Mouse (Mus musculus) A20 (cell line): ENCODE measurements at regions not wholly inside any gene's neighbourhood (a gene's known extent, or its start where the extent isn't known, plus 50 kb on each side); places are given as distances from the start of the nearest gene placed in this dataset.

ENCODE experiments used
- DNase-seq: peaks from one replicate; pipeline ENCODE4 v3.0.0-alpha.2; 2011; ENCODE audit warnings: low read depth, low spot score

GRCm38 (mm10) chr16:78156876-78157232 lies 144.4 kb upstream of the Cxadr start:
- DNase-seq = no peak

DNA sequence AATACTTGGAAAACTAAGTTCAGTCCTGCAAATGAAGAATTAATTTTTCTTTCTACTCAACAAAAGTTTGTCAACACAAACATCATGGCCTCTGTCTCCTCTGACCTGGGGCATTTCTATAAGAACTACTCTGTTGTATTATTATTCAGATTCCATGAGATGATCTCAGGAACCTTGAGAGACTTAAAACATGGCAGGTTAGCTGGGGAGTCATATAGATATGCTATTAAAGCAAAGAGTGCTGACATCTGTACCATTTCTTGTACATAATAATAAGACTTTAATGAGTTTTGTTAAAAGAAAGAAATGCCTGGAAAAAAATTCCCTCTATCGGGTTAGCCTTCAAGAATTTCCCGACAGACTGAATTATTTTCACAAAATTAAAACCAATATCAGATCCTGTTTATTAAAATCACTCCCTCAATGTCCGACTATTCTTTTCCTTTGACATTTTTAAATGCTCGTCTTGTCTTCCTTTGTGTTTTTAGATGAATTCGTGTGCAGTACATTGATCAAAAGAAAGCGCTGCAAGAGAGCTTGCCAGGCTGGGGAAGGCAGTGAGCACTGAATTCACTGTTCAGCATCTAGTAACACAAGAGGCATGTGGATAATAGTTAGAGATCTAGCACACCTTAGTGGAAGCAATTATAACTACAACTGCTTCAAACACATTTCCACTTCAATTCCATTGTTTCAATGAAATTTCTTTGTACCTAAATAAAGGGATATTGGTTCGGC lies 145.0 kb upstream of the Cxadr start:
- no peak for DNase-seq

- DNase-seq = no peak
These were observed 147.2 kb upstream of the Cxadr start for GRCm38 (mm10) chr16:78153899-78154605.

DNA sequence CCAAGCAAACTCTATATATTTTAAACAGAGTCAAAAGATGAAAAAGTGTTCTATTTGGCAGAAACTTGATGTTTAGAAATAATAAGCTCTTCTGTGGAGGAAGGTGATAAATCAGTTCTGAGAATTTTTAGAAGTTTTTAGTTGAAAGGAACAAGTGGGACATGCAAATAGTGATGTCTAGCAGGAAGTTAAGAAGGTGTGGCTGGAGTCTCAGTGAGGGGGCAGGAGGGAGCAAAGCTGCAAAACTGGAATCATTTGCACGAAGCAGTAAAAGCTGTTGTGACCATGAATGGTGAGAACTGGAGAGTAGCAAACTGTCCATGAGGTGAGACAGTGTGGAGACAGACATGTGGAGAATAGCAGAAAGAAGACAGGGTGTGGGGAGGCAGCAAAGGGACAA lies 157.1 kb upstream of the Cxadr start:
- no peak for DNase-seq

DNA sequence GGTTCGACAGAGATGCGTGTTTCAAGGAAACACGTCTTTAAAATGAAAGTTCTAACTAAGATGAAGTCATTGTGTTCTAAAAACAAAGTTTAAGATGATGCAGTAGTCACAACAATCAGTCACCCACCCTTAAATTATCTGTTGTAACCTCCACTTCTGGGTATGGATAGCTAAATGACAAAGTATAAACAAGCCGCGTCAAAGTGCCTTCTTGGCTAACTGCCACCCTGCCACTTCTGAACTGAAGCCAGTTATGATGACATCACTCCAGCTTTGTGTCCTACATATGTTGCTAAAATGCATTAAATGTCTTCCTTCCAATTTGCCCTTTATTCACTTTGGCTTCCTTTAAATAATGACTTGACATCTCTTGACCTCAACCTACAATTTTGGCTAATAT lies 165.8 kb upstream of the Cxadr start:
- no peak for DNase-seq

DNA sequence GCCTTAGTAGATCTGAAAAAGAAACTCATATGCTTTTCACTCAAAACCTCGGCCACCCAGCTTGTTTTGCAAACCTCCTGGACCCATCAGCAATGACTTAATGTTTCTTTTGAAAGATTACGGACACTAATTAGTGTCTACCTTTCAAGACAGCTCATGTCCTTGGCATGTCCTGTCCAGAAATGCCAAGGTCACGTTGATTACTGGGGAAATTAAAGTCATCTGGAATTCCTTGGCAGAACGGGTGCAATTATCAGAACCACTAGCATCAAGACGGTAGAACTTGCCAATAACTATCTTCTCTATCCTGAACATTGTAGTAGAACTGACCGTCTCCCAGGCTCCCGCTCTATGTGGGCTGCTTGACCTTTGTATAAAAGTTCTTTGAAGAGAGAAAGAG lies 166.8 kb upstream of the Cxadr start:
- no peak for DNase-seq

GRCm38 (mm10) chr16:78121668-78122067 lies 179.6 kb upstream of the Cxadr start:
- DNase-seq = no peak

GRCm38 (mm10) chr16:78120346-78120899 lies 180.9 kb upstream of the Cxadr start:
- no peak for DNase-seq

- DNase-seq = no peak
These were observed 197.0 kb upstream of the Cxadr start for GRCm38 (mm10) chr16:78104246-78104645.

- no peak for DNase-seq
These were observed 199.6 kb upstream of the Cxadr start for GRCm38 (mm10) chr16:78101415-78102326.

DNA sequence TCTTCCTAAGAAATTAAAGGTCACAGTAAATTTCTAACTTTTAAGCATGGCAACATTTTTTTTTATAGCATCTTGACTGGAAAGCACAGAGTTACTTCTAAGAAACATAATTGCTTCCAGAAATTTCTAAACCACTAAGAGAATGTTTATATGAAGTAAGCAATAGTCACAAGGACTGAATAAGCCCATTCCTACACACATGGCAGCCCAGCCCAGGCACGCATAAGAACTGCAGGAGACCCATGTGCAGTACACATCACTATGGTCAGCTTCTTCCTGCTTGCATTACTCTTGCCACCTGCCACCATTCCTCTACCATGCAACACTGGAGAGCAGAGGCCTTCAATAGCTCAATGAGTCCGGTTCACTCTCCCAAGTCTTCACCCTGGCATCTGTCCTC lies 201.4 kb upstream of the Cxadr start:
- DNase-seq = no peak

GRCm38 (mm10) chr16:78099114-78099513 lies 202.2 kb upstream of the Cxadr start:
- DNase-seq = no peak

DNA sequence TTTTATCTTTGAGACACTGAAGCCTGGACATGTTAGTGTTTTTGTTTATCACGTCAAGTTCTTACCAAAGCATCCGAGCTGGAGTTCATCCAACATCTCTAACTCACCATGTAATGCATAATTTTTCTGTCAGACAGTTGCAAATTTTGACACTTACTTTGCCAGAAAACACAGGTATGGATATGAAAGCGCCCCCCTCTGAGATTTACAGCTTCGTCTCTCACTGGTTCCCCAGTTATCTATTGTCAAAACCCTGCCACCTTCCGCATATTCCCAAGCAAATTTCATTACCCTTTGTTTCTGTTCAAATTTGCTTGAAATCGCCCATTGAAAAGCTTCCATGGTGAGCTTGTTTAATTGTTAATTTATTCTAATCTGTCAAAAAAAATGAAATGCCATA lies 202.7 kb upstream of the Cxadr start:
- no peak for DNase-seq

- DNase-seq = no peak
These were observed 204.7 kb upstream of the Cxadr start for GRCm38 (mm10) chr16:78096571-78096970.

GRCm38 (mm10) chr16:78090155-78090554 lies 211.1 kb upstream of the Cxadr start:
- no peak for DNase-seq

DNA sequence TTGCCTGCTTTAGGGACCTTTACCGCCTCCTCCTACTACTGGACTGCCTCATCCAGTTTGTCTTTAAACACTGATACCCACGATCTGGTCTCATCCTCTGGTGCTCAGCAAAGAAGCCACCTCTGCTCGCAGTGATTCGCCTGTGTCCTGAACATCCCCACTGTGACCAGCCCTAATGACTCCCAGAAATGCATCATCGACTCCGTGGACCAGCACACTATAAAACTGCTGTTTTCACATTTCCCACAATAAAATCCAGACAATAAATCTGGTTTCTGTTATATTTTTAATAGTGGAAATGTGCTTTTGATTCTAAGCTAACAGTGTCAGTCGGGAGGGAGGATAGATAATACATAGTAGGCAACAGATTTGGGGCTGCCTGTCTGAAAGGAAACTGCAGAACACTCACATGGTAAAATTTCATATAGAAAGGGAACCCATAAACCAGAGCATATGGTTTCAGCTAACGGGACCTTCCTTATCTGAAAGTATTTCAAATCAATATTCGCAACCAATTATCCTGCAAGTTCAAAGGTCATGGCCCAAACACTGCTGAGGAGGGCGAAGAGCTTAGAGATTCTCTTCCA lies 233.7 kb upstream of the Cxadr start:
- DNase-seq = no peak

DNA sequence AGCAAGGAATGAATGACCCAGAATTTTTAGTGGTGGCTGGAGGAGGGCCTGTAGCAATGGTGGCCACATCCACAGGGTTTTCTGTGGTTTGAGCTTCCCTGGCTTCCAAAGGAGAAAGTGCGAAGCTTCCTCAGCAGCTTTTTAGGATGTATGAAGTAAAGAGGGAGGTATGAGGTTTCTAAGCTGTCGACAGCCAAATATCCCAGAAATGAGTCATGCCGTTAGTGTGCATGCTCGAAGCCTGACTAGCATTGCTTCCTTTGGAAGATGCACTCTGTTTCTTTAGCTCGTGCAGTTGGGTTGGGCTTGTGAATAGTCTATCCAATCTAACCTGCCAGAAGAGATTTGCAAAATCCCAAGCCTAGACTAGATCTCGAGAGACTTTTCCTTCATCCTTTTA lies 240.8 kb upstream of the Cxadr start:
- no peak for DNase-seq

DNA sequence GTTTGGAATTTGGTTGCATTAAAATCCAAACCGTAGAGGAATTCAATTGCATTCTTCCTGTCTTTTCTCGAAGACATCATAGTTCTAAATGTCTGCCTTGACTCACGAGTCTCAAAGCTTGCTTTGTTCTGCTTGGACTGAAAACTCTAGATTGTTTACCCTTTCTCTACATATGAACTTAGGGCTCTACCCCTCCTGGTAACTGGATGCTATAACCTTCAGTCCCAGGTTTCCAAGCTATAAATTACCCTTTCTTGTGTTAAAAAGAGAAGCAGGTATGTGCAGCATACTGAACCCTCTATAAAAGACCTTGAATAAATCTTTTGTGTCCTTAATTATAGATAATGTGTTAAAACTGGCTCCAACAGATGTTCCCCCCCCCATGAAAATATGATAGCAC lies 243.7 kb upstream of the Cxadr start:
- no peak for DNase-seq

DNA sequence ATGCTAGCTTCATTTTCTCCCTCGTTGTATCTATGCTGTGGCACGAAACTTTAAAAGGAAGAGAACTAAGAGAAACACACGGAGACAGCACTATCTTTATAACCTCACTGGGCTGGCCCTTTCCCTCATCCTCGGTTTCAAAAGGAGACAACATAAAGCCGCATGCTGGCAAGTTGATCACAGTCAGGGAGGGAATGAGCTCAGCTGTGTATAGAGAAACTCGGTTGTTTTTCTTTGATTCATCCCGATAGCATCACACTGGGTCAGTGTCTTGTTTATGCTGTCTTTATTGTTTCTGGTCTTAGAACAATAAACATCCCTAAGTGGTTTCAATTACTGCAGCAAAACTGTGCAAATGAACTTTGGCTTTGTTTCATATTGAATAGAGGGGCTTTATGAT lies 249.2 kb upstream of the Cxadr start:
- no peak for DNase-seq

- no peak for DNase-seq
These were observed 261.0 kb upstream of the Cxadr start for GRCm38 (mm10) chr16:78040149-78040920.
